Mouse (Mus musculus): ENCODE results near the gene Wdr24.

GRCm38 (mm10) chr17:25872676-25873075 is 49.2 kb downstream of the Wdr24 start:
- no peak for TF ChIP-seq CTCF (IDR thresholded peaks at IDR 0.05; ENCODE audit: borderline replicate concordance, extremely low read depth, insufficient read depth, insufficient read length)
- TF ChIP-seq POLR2A (IDR thresholded peaks at IDR 0.05; ENCODE audit: borderline replicate concordance, extremely low read depth, insufficient read depth, insufficient read length, poor library complexity, severe bottlenecking): no peak

Measured in brain, embryonic 14.5 days (tissue).